Mouse (Mus musculus) embryonic facial prominence, embryonic 13.5 days (tissue): Measurements from ENCODE around the gene Cyth1. TPM values are rescaled to one million over a fixed set of nuclear protein-coding genes. Genes with fewer than 3 reads are reported as not detected.

ENCODE experiments used
- ATAC-seq: fragments of 200-750 bp; cut with Nextera tagmentation; 2 replicates; pipeline ENCODE4 v1.8.0; 2017; ENCODE audit warnings: low read depth; ENCODE audit not compliant: insufficient number of reproducible peaks, insufficient read depth, low FRiP score, low TSS enrichment
- H3K27ac ChIP-seq: fragments of 300-500 bp; sonication (generic); 2 replicates; pipeline ENCODE4 v1.5.1; 2015; ENCODE audit warnings: moderate library complexity, mild to moderate bottlenecking, inconsistent platforms
- H3K27me3 ChIP-seq: fragments of 300-500 bp; sonication (generic); 2 replicates; pipeline ENCODE4 v1.6.1; 2015; ENCODE audit warnings: mild to moderate bottlenecking, inconsistent platforms
- H3K36me3 ChIP-seq: fragments of 300-500 bp; sonication (generic); 2 replicates; pipeline ENCODE4 v1.6.1; 2015; ENCODE audit warnings: mild to moderate bottlenecking, inconsistent platforms
- H3K4me1 ChIP-seq: fragments of 300-500 bp; sonication (generic); 2 replicates; pipeline ENCODE4 v1.6.1; 2015; ENCODE audit warnings: inconsistent platforms
- H3K4me2 ChIP-seq: fragments of 300-500 bp; sonication (generic); 2 replicates; pipeline ENCODE4 v1.6.1; 2015; ENCODE audit warnings: moderate library complexity, mild to moderate bottlenecking, inconsistent platforms
- H3K4me3 ChIP-seq: fragments of 300-500 bp; sonication (generic); 2 replicates; pipeline ENCODE4 v1.5.1; 2015; ENCODE audit warnings: mild to moderate bottlenecking, inconsistent platforms
- H3K9ac ChIP-seq: fragments of 300-500 bp; sonication (generic); 2 replicates; pipeline ENCODE4 v1.6.1; 2015; ENCODE audit warnings: mild to moderate bottlenecking, inconsistent platforms
- H3K9me3 ChIP-seq: fragments of 300-500 bp; sonication (generic); 2 replicates; pipeline ENCODE4 v1.6.1; 2016; ENCODE audit warnings: inconsistent platforms
- WGBS: fragments of 180-500 bp; shearing (Covaris S2); methylation state at CpG from one replicate; pipeline ENCODE4 v1.1.7; 2015; ENCODE audit warnings: mixed read lengths; 5-methylcytosine and 5-hydroxymethylcytosine counted together
- polyA plus RNA-seq: library from polyadenylated mRNA; unstranded; fragments of >200 nt; fragmentation: Nextera tagmentation; extraction: Ambion mirVana; gene quantifications from 2 replicates; pipeline ENCODE4 v1.2.1, GENCODE M21; 2015

Gene Cyth1
- polyA plus RNA-seq, 1 experiment from 2014 or later: 15.8 TPM

DNA sequence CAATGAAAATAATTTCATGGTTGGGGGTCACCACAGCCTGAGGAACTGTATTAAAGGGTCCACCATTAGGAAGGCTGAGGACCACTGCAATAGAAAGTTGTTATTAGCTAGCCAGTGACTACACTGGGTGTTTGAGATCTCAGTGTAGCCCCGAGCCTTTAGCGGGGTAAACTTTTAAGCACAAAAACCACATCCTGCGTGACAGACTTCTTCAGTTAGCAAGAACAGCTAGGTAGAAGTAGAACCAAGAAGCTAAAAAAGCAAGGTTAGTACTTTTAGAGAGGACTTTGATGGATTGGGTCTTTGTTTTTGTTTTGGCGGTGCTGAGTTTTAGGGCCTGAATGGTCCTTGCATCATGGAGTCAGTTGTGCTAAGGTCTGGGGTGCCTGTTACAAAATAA, 104.7 kb downstream of the Cyth1 start:
- no peaks in the 10 kb centered on the region for H3K27me3 ChIP-seq
- 90% methylated on average over 4 of the region's 4 CpGs for WGBS
- H3K27ac ChIP-seq: no peak overlapping the region
- H3K4me1 ChIP-seq: peaks cover 7% of the 10 kb centered on the region; the same call in 1 of the 2 replicates
- H3K36me3 ChIP-seq: 0 out of 2 replicates have a peak, but pooled peaks cover 1% of the 10 kb centered on the region
- no peak overlapping the region for H3K9ac ChIP-seq
- H3K4me3 ChIP-seq: no peak overlapping the region
- H3K9me3 ChIP-seq: no peaks in the 10 kb centered on the region
- ATAC-seq: no peak
- H3K4me2 ChIP-seq: no peak overlapping the region

GRCm38 (mm10) chr11:118142547-118143165, 105.7 kb downstream of the Cyth1 start:
- ATAC-seq: no peak
- Histone ChIP-seq H3K36me3 (0 out of 2 replicates have a peak, but pooled peaks cover 5% of the 10 kb centered on the region), H3K4me3 (no peak overlapping the region), H3K9me3 (no peaks in the 10 kb centered on the region), H3K4me1 (peaks cover 7% of the 10 kb centered on the region; the same call in 1 of the 2 replicates), H3K9ac (no peak overlapping the region), H3K27me3 (no peaks in the 10 kb centered on the region), H3K4me2 (no peak overlapping the region), H3K27ac (no peak overlapping the region)
- WGBS: 32% methylated on average over 7 of the region's 7 CpGs

GRCm38 (mm10) chr11:118140771-118141565, 107.4 kb downstream of the Cyth1 start:
- Histone ChIP-seq H3K9ac (no peak overlapping the region), H3K4me1 (peaks cover 7% of the 10 kb centered on the region; the same call in 1 of the 2 replicates), H3K27ac (no peak overlapping the region), H3K4me3 (no peak overlapping the region), H3K9me3 (no peaks in the 10 kb centered on the region), H3K4me2 (no peak overlapping the region), H3K36me3 (0 out of 2 replicates have a peak, but pooled peaks cover 5% of the 10 kb centered on the region), H3K27me3 (no peaks in the 10 kb centered on the region)
- WGBS: 71% methylated on average over 10 of the region's 10 CpGs
- no peak for ATAC-seq

DNA sequence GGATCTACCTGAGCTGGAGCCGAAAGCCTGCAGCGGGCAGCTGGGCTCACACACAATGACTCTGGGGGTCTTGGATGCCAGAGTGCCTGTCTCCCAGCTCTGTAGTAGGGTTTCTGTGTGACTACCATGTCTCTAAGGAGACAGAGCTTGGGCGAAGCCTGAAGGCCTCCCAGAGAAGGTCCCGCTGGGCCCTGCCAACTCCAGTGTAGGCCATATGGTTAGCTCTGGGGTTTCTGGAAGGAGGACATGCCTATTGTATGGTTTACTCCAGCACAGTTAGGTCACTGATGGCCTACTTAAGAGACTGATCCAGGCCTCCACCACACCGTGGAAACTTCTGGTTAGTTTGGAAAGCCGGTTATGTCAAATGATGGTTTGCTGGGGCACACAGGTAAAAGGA, 110.0 kb downstream of the Cyth1 start:
- H3K27me3 ChIP-seq: no peaks in the 10 kb centered on the region
- 0 out of 2 replicates have a peak, but pooled peaks cover 5% of the 10 kb centered on the region for H3K36me3 ChIP-seq
- no peak overlapping the region for H3K4me3 ChIP-seq
- WGBS: 95% methylated on average over 6 of the region's 6 CpGs
- H3K9me3 ChIP-seq: no peaks in the 10 kb centered on the region
- no peak overlapping the region for H3K9ac ChIP-seq
- H3K4me1 ChIP-seq: peaks cover 17% of the 10 kb centered on the region
- H3K4me2 ChIP-seq: no peak overlapping the region
- no peak for ATAC-seq
- no peak overlapping the region for H3K27ac ChIP-seq

- no peaks in the 10 kb centered on the region for H3K9me3 ChIP-seq
- peaks cover 12% of the 10 kb centered on the region for H3K4me1 ChIP-seq
- ATAC-seq: no peak
- H3K9ac ChIP-seq: no peak overlapping the region
- no peak overlapping the region for H3K4me2 ChIP-seq
- H3K36me3 ChIP-seq: 0 out of 2 replicates have a peak, but pooled peaks cover 5% of the 10 kb centered on the region
- no peaks in the 10 kb centered on the region for H3K27me3 ChIP-seq
- no peak overlapping the region for H3K4me3 ChIP-seq
- H3K27ac ChIP-seq: no peak overlapping the region
- WGBS: 48% methylated on average over 5 of the region's 5 CpGs
Observed at GRCm38 (mm10) chr11:118136172-118136632, 112.2 kb downstream of the Cyth1 start.

GRCm38 (mm10) chr11:118135271-118135670, 113.1 kb downstream of the Cyth1 start:
- Histone ChIP-seq H3K9ac (no peak overlapping the region), H3K36me3 (0 out of 2 replicates have a peak, but pooled peaks cover 5% of the 10 kb centered on the region), H3K4me1 (peaks cover 12% of the 10 kb centered on the region), H3K4me3 (no peak overlapping the region), H3K27ac (no peak overlapping the region), H3K27me3 (no peaks in the 10 kb centered on the region), H3K4me2 (no peak overlapping the region), H3K9me3 (no peaks in the 10 kb centered on the region)
- WGBS: 60% methylated on average over 6 of the region's 6 CpGs
- ATAC-seq: no peak

- WGBS: 30% methylated on average over 4 of the region's 4 CpGs
- Histone ChIP-seq H3K9ac (no peak overlapping the region), H3K4me1 (peaks cover 12% of the 10 kb centered on the region), H3K9me3 (no peaks in the 10 kb centered on the region), H3K36me3 (0 out of 2 replicates have a peak, but pooled peaks cover 5% of the 10 kb centered on the region), H3K27ac (no peak overlapping the region; the same call in 1 of the 2 replicates), H3K27me3 (no peaks in the 10 kb centered on the region), H3K4me3 (no peak overlapping the region), H3K4me2 (no peak overlapping the region)
- no peak for ATAC-seq
Observed at GRCm38 (mm10) chr11:118133752-118134169, 114.6 kb downstream of the Cyth1 start.

GRCm38 (mm10) chr11:118133133-118133751, 115.2 kb downstream of the Cyth1 start:
- no peak overlapping the region for H3K4me2 ChIP-seq
- H3K9me3 ChIP-seq: no peaks in the 10 kb centered on the region
- H3K27ac ChIP-seq: no peak overlapping the region
- H3K4me3 ChIP-seq: no peak overlapping the region
- peaks cover 12% of the 10 kb centered on the region for H3K4me1 ChIP-seq
- H3K27me3 ChIP-seq: no peaks in the 10 kb centered on the region
- no peak for ATAC-seq
- 63% methylated on average over 9 of the region's 9 CpGs for WGBS
- H3K9ac ChIP-seq: no peak overlapping the region
- H3K36me3 ChIP-seq: no peaks in the 10 kb centered on the region

GRCm38 (mm10) chr11:118132136-118132535, 116.3 kb downstream of the Cyth1 start:
- Histone ChIP-seq H3K27me3 (no peaks in the 10 kb centered on the region), H3K9ac (no peak overlapping the region), H3K4me2 (no peak overlapping the region), H3K36me3 (no peaks in the 10 kb centered on the region), H3K4me1 (peaks cover 12% of the 10 kb centered on the region), H3K27ac (no peak overlapping the region), H3K9me3 (no peaks in the 10 kb centered on the region), H3K4me3 (no peak overlapping the region)
- ATAC-seq: no peak
- 84% methylated on average over 8 of the region's 8 CpGs for WGBS

DNA sequence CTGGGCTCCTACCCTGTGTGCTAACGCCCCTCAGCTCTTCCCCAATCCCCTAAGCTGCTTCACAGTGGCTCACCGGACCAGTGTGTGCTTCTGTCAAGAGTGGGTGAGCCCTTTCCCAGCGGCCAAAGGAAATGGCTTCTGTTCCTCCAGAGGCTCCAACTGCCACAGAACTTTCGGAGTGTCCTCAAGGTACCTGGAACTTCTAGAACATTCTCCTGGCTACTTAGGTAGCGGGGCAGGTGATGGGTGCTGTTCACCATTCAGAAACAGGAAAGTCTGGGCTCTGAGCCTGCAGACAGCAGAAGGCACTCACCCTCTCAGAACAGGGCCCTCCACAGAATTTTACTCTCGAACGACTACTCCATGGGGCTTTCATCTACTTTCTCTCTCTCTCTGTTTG, 117.9 kb downstream of the Cyth1 start, which contains the start of gene Dnah17:
TSS of gene Dnah17 (minus strand) at position 101 of the 400 bp plus-strand sequence.
- Histone ChIP-seq H3K27ac (no peak within 1 kb of the TSS), H3K4me2 (no peak within 1 kb of the TSS), H3K4me3 (no peak within 1 kb of the TSS), H3K36me3 (no peaks in the 10 kb centered on the region), H3K9ac (no peak within 1 kb of the TSS), H3K27me3 (no peaks in the 10 kb centered on the region), H3K4me1 (peaks cover 10% of the 10 kb centered on the region), H3K9me3 (no peaks in the 10 kb centered on the region)
- no peak for ATAC-seq
- 90% methylated on average over 7 of the region's 7 CpGs for WGBS

GRCm38 (mm10) chr11:118129812-118130211, 118.6 kb downstream of the Cyth1 start:
- no peak overlapping the region for H3K4me3 ChIP-seq
- ATAC-seq: no peak
- no peak overlapping the region for H3K4me2 ChIP-seq
- no peaks in the 10 kb centered on the region for H3K36me3 ChIP-seq
- 89% methylated on average over 2 of the region's 2 CpGs for WGBS
- H3K27ac ChIP-seq: no peak overlapping the region
- no peak overlapping the region for H3K9ac ChIP-seq
- H3K4me1 ChIP-seq: peaks cover 9% of the 10 kb centered on the region
- H3K9me3 ChIP-seq: no peaks in the 10 kb centered on the region
- H3K27me3 ChIP-seq: no peaks in the 10 kb centered on the region
